Mouse (Mus musculus) small intestine, adult 2 months (tissue): ENCODE results near the gene Tmem222.

Experiments
- CTCF ChIP-seq: fragments of 200-500 bp; IDR thresholded peaks from 2 replicates; pipeline ENCODE4 v1.5.1; 2012; ENCODE audit warnings: low read depth, mild to moderate bottlenecking, control low read depth, inconsistent platforms, low read length, moderate library complexity, mixed read lengths; ENCODE audit not compliant: insufficient replicate concordance, insufficient read length; ENCODE audit errors: extremely low read depth
- POLR2A ChIP-seq: fragments of 200-500 bp; IDR thresholded peaks from 2 replicates; pipeline ENCODE4 v1.6.1; 2012; ENCODE audit warnings: low read depth, mild to moderate bottlenecking, control low read depth, inconsistent platforms, low read length, moderate library complexity

DNA sequence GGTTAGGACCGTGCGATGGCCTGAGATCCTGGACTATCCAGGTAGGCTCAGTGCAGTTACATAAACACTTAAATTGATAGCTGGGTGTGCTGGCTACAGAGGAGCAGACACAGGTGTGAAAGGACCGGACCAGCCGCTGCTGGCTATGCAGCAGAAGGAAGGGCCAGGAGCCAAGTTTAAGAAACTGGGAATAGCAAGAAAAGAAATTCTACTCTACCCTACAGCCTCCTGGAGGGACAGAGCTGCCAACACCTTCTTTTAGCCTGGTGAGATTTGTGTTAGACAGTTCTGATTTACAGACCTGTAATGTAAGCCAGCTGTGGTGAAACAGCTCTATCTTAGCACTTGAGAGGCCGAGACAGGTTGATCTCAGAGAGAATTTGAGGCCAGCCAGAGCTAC is 38.4 kb upstream of the Tmem222 start:
- TF ChIP-seq CTCF, result no peak
- TF ChIP-seq POLR2A, result no peak
